Mouse (Mus musculus) lung, postnatal 0 days (tissue): Measurements from ENCODE around the gene Fam178b. TPM values are rescaled to one million over a fixed set of nuclear protein-coding genes. Genes with fewer than 3 reads are reported as not detected.

Experiments
- ATAC-seq: fragments of 200-750 bp; cut with Nextera tagmentation; 2 replicates; pipeline ENCODE4 v1.8.0; 2017; ENCODE audit warnings: moderate library complexity
- DNase-seq: peaks from one replicate; pipeline ENCODE4 v3.0.0-alpha.2; 2016; ENCODE audit warnings: low spot score
- H3K27ac ChIP-seq: fragments of 300-500 bp; sonication (generic); 2 replicates; pipeline ENCODE4 v1.5.1; 2014; ENCODE audit warnings: antibody characterized with exemption, mild to moderate bottlenecking, low read length, mixed read lengths
- H3K27me3 ChIP-seq: fragments of 300-500 bp; sonication (generic); replicated peaks from 2 replicates; pipeline ENCODE4 v1.6.1; 2014; ENCODE audit warnings: low read length, mixed read lengths; ENCODE audit not compliant: insufficient read depth
- H3K36me3 ChIP-seq: fragments of 300-500 bp; sonication (generic); 2 replicates; pipeline ENCODE4 v1.6.1; 2014; ENCODE audit warnings: low read length, mixed read lengths; ENCODE audit not compliant: insufficient read depth
- H3K4me1 ChIP-seq: fragments of 300-500 bp; sonication (generic); 2 replicates; pipeline ENCODE4 v1.6.1; 2014; ENCODE audit warnings: antibody characterized with exemption, low read depth, low read length, mixed read lengths; ENCODE audit not compliant: insufficient read depth
- H3K4me2 ChIP-seq: fragments of 300-500 bp; sonication (generic); replicated peaks from 2 replicates; pipeline ENCODE4 v1.6.1; 2014; ENCODE audit warnings: low read depth, mild to moderate bottlenecking, low read length, moderate library complexity, mixed read lengths
- H3K4me3 ChIP-seq: fragments of 300-500 bp; sonication (generic); 2 replicates; pipeline ENCODE4 v1.5.1; 2014; ENCODE audit warnings: low read depth, low read length
- H3K9ac ChIP-seq: fragments of 300-500 bp; sonication (generic); replicated peaks from 2 replicates; pipeline ENCODE4 v1.6.1; 2014; ENCODE audit warnings: low read depth, mild to moderate bottlenecking
- H3K9me3 ChIP-seq: fragments of 300-500 bp; sonication (generic); 2 replicates; pipeline ENCODE4 v1.6.1; 2016; ENCODE audit warnings: low read length, mixed read lengths
- CTCF ChIP-seq: IDR thresholded peaks from 2 replicates; pipeline ENCODE4 v1.5.1; 2016; ENCODE audit warnings: antibody characterized with exemption, mild to moderate bottlenecking
- EP300 ChIP-seq: IDR thresholded peaks from 2 replicates; pipeline ENCODE4 v1.6.1; 2016; ENCODE audit warnings: antibody characterized with exemption, mild to moderate bottlenecking, control low read depth
- WGBS: fragments of 180-500 bp; shearing (Covaris S2); extraction: QIAGEN DNeasy Blood & Tissue Kit; methylation state at CpG from one replicate; pipeline ENCODE4 v1.1.7; 2014; 5-methylcytosine and 5-hydroxymethylcytosine counted together
- polyA plus RNA-seq: library from polyadenylated mRNA; unstranded; fragments of >200 nt; fragmentation: Nextera tagmentation; extraction: Ambion mirVana; gene quantifications from 2 replicates; pipeline ENCODE4 v1.2.1, GENCODE M21; 2015

Gene Fam178b
- polyA plus RNA-seq, 1 experiment from 2014 or later = 5.1 TPM

GRCm38 (mm10) chr1:36665165-36665723 is 17.7 kb downstream of the Fam178b start:
- Histone ChIP-seq H3K9ac (no peak overlapping the region), H3K9me3 (no peaks in the 10 kb centered on the region), H3K27me3 (no peaks in the 10 kb centered on the region), H3K36me3 (no peaks in the 10 kb centered on the region), H3K27ac (no peak overlapping the region), H3K4me3 (no peak overlapping the region), H3K4me2 (no peak overlapping the region), H3K4me1 (no peaks in the 10 kb centered on the region)
- ATAC-seq (no peak), DNase-seq (peak; percentile 13)
- no peak for TF ChIP-seq EP300
- TF ChIP-seq CTCF = no peak
- 57% methylated on average over 11 of the region's 11 CpGs for WGBS

DNA sequence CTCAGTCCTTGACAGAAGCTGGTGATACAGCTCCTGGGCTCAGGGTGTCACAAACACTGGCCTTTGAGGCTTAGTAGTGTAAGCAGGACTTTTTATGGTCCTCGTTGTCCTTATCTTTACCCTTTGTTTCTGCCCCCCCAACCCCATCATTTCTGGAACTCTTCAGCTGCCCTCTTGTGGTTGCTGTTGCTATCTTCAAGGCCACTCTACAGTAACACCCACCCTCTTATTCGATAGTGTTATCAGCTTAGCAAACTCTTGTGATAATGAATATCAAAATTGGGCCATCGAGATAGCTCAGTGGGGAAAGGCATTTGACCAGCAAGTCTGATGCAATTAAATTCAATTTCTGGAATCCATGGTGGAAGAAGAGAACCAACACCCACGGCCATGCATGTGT is 18.5 kb downstream of the Fam178b start:
- no peak overlapping the region for H3K9ac ChIP-seq
- no peak overlapping the region for H3K4me3 ChIP-seq
- ATAC-seq (no peak), DNase-seq (peak; percentile 27)
- H3K4me2 ChIP-seq = no peak overlapping the region
- TF ChIP-seq EP300 (no peak), CTCF (peak; percentile 66)
- no peaks in the 10 kb centered on the region for H3K27me3 ChIP-seq
- 40% methylated on average over 4 of the region's 4 CpGs for WGBS
- no peak overlapping the region for H3K27ac ChIP-seq
- H3K36me3 ChIP-seq = no peaks in the 10 kb centered on the region
- no peaks in the 10 kb centered on the region for H3K9me3 ChIP-seq
- H3K4me1 ChIP-seq = no peaks in the 10 kb centered on the region

- Histone ChIP-seq H3K36me3 (no peaks in the 10 kb centered on the region), H3K9me3 (no peaks in the 10 kb centered on the region), H3K27ac (no peak overlapping the region), H3K4me2 (no peak overlapping the region), H3K4me3 (no peak overlapping the region), H3K4me1 (no peaks in the 10 kb centered on the region), H3K27me3 (no peaks in the 10 kb centered on the region), H3K9ac (no peak overlapping the region)
- no peak for TF ChIP-seq CTCF
- TF ChIP-seq EP300 = no peak
- 62% methylated on average over 7 of the region's 7 CpGs for WGBS
- ATAC-seq (no peak), DNase-seq (no peak)
Measured at GRCm38 (mm10) chr1:36658621-36659399, 24.2 kb downstream of the Fam178b start.

DNA sequence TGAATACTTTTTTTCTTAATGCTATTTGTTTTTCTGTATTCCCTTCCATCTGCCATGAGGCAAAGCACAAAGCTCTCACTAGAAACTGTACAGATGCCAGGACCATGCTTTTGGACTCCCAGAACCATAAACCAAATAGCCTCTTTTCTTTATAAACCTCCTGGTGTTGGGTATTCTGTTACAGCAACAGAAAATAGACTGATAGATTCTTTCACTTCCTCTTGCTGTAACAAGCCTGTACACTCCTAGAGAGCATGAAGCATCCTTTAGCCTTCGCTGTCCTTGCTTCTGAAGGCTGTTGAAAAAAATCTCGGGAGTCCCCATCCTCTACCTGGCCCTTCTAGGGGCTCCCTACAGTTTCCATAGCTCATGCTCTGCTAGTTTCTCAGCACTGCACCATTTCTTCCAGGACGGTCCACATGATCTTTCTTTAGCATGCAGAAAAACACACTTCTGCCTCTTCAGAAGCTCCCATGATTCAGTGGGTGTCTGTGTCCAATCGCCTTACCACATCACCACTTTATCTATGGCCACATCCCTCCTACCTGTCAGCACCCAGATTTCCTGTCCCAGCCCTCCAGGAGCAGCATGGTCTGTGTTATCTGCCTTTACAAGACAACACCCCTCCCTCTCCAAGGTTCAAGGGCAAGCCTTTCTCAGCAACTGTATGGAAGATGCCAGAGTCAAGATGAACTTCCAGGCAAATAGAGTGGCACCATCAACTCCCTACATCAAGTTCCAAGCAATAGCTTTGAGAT is 25.1 kb downstream of the Fam178b start:
- Histone ChIP-seq H3K27ac (no peak overlapping the region), H3K9ac (no peak overlapping the region), H3K4me2 (no peak overlapping the region), H3K27me3 (no peaks in the 10 kb centered on the region), H3K4me3 (no peak overlapping the region), H3K4me1 (no peaks in the 10 kb centered on the region), H3K9me3 (no peaks in the 10 kb centered on the region), H3K36me3 (no peaks in the 10 kb centered on the region)
- ATAC-seq (no peak), DNase-seq (no peak)
- TF ChIP-seq EP300 (no peak), CTCF (no peak)
- 73% methylated on average over 4 of the region's 4 CpGs for WGBS

GRCm38 (mm10) chr1:36656233-36656632 is 26.8 kb downstream of the Fam178b start:
- Histone ChIP-seq H3K4me1 (no peaks in the 10 kb centered on the region), H3K4me3 (no peak overlapping the region), H3K4me2 (no peak overlapping the region), H3K9me3 (no peaks in the 10 kb centered on the region), H3K9ac (no peak overlapping the region), H3K36me3 (no peaks in the 10 kb centered on the region), H3K27me3 (no peaks in the 10 kb centered on the region), H3K27ac (no peak overlapping the region)
- TF ChIP-seq EP300 (no peak), CTCF (no peak)
- ATAC-seq = no peak
- no peak for DNase-seq
- WGBS = 76% methylated on average over 3 of the region's 3 CpGs

- H3K4me2 ChIP-seq = no peak overlapping the region
- H3K36me3 ChIP-seq = no peaks in the 10 kb centered on the region
- H3K9ac ChIP-seq = no peak overlapping the region
- H3K27ac ChIP-seq = no peak overlapping the region
- H3K27me3 ChIP-seq = no peaks in the 10 kb centered on the region
- TF ChIP-seq CTCF (no peak), EP300 (no peak)
- H3K9me3 ChIP-seq = no peaks in the 10 kb centered on the region
- no peak for DNase-seq
- no peak overlapping the region for H3K4me3 ChIP-seq
- no peak for ATAC-seq
- H3K4me1 ChIP-seq = no peaks in the 10 kb centered on the region
- 84% methylated on average over 5 of the region's 5 CpGs for WGBS
Measured at GRCm38 (mm10) chr1:36655039-36655438, 27.9 kb downstream of the Fam178b start.
